Mouse (Mus musculus) hindbrain, embryonic 16.5 days (tissue): ENCODE results near the gene Glis3. TPM values are rescaled to one million over a fixed set of nuclear protein-coding genes. Genes with fewer than 3 reads are reported as not detected.

Experiments
- polyA plus RNA-seq: library from polyadenylated mRNA; unstranded; fragments of >200 nt; fragmentation: Nextera tagmentation; extraction: Ambion mirVana; gene quantifications from 2 replicates; pipeline ENCODE4 v1.2.1, GENCODE M21; 2015

Gene Glis3
- polyA plus RNA-seq, 1 experiment from 2014 or later = 2.5 TPM

Other genes with a start within 250 kb of the Glis3 start
- 48.0 and 53.7 TPM in 2 replicates for gene Slc1a1, start 155.0 kb upstream of the Glis3 start, polyA plus RNA-seq